Mouse (Mus musculus) right cerebral cortex, postnatal 25 days (tissue): ENCODE measurements around the gene Hspd1.
"Not testable (repeated sequence)": the region's sequence is repeated elsewhere in the genome, so short reads cannot be mapped to it uniquely, and the experiment has no call there.

Source experiments
- DNase-seq: peaks from one replicate; pipeline ENCODE4 v3.0.0; 2022

Gene Hspd1

GRCm38 (mm10) chr1:55086868-55087400, 1.1 kb downstream of the Hspd1 start:
- no peak for DNase-seq

GRCm38 (mm10) chr1:55085781-55086366, 2.2 kb downstream of the Hspd1 start:
- no peak for DNase-seq

- DNase-seq: no peak
These were observed 5.9 kb downstream of the Hspd1 start for GRCm38 (mm10) chr1:55082106-55082505.

DNA sequence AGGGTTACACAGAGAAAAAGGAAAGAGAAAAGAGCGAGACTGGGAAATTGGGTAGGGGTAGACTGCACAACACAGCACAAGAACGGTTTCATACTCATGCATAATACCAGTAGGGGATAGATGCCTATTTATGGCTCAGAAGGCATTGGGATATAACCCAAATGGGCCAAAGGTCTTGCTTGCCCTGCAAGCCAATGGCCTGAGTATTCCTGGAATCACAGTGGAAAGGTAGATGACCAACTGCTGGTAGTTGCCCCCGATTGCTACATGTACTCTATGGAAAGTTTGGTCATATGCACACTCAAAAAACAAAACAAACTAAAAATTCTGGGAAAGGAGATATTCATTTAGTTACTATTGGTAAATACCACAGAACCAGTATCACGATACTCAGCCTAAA, 8.4 kb downstream of the Hspd1 start:
- DNase-seq: no peak

- DNase-seq: no peak
These were observed 11.1 kb downstream of the Hspd1 start for GRCm38 (mm10) chr1:55076849-55077516.

DNA sequence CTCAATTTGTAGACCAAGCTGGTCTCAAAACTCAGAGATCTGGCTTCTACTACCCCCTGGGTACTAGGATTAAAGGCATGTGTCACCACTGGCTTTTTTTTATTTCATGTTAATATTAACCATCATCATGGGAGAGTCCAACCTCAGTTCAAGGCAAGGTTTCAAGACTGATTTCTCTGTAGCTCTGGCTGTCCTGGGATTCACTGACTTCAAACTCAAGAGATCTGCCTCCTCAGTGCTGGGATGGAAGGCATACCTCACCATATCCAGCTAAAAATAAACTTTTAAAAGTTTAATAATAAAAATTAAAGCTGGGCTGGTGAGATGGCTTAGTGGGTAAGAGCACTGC, 11.7 kb downstream of the Hspd1 start:
- DNase-seq: no peak

DNA sequence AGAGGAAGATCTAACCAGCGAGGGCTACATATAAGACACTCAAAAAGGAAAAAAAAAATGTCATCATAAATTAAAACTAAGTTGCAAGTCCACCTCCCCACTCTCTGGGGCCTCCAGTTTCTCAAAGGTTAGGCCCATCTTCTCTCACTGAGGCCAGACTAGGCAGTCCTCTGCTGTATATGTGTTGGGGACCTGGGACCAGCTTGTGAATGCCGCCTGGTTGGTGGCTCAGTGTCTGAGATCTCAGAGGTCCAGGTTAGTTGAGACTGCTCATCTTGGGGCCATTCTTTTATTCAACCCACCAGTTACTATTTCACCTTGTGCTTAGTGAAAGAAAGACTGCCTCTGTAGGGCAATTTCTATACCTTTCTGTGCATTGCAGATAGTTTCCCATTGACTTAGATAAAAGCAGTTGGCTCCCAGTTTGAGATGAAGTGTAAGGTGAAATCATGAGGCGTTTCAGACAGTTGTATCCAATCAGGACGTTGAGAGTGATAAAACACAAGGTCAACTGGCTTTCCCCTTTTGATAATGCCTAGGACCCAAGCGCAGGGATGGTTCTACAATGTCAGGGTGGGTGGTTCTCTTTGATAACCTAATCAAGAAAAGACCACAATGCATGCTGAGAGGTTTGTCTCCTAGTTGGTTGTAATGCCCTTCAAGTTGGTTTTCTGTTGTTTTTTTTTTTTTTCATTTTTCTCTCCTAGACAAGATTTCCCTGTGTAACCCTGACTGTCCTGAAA, 12.2 kb downstream of the Hspd1 start:
- no peak for DNase-seq

- DNase-seq: no peak
These were observed 13.3 kb downstream of the Hspd1 start for GRCm38 (mm10) chr1:55074757-55075156.

- DNase-seq: not testable (repeated sequence)
These were observed 15.7 kb downstream of the Hspd1 start for GRCm38 (mm10) chr1:55072328-55072727.

DNA sequence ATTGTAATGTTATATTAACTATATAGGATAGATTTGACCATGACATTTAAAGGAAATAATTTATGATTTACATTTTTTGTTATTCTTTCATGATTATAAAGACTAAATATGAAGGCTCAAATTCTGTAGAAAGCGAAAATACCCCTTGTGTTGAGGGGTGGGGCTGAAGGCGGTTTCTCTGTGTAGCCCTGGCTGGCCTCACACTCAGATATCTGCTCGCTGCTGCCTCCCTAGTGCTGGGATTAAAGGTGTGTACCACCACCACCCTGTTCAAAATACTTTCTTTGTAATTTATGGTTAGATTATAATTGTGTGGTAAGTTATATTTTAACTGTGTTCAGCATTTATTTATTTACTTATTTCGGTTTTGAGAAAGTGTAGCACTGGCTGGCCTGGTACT, 26.3 kb downstream of the Hspd1 start:
- DNase-seq: no peak

DNA sequence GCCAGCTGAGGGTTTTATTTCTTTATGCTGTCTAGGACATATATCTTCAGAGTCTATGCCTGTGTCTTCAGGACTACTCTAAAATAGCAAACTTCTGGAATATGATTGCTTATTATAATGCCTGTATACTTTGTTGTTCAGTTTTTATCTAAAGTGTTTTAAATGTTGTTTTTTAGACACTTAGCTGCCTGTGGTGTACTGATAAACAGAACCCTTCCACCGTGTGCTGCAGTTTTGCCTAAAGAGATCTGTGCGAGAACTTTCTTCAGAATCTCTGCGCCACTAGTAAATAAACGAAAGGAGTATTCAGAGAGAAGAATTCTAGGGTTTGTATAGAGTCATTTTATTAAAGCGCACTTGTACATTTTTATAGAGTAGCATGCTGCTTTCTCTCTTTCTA, 26.9 kb downstream of the Hspd1 start:
- DNase-seq: no peak

GRCm38 (mm10) chr1:55058383-55058782, 29.7 kb downstream of the Hspd1 start:
- DNase-seq: not testable (repeated sequence)

DNA sequence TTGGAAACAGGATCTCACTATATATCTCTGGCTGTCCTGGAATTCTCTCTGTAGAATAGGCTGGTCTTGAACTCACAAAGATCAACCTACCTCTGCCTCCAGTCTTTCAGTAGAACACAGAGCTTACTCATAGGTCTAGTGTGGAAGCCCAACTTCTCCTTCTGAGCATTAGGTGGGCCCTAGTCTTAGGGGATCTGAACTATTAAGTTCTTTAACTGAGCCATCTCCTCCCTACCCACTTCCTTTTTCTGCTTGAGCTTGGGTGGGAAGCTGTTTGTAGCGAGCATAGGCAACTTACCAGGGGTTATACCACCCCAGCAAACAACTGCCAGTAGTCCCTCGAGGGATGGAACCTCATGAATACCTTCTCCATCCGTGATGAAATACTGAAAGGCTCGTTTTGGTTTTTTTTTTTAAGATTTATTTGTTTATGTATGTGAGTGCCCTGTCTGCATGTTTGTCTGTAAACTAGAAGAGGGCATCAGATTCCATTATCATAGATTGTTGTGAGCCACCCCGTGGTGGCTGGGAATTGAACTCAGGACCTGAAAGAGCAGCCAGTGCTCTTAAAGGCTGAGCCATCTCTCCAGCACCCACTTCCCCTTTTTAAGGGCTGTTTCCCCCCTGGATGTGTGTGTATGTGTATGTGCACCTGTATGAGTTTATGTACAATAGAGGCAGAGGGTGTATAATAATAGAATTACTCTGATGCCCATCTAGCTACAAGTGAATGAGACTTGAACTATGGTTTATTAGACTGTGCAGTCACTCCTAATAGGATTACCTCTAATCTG, 32.5 kb downstream of the Hspd1 start:
- no peak for DNase-seq

DNA sequence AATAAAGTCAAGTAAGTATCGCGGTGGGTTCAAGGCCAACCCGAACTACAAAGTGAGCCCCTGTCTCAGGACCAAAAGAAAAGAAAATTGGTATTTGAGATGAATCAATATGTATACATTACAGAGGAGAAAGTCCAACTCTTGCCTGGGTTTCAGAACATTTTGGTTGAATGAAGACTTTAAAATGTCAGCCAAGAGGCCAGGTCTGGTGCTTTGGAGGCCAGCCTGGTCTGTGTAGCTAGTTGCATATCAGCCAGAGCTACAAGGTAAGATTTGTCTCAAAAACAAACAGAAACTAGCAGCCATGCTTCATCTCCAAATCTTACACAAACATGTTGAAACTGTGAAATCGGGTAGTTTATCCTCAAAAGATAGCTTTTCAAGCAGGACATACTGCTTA, 34.4 kb downstream of the Hspd1 start:
- no peak for DNase-seq

- no peak for DNase-seq
These were observed 35.0 kb downstream of the Hspd1 start for GRCm38 (mm10) chr1:55053005-55053404.

DNA sequence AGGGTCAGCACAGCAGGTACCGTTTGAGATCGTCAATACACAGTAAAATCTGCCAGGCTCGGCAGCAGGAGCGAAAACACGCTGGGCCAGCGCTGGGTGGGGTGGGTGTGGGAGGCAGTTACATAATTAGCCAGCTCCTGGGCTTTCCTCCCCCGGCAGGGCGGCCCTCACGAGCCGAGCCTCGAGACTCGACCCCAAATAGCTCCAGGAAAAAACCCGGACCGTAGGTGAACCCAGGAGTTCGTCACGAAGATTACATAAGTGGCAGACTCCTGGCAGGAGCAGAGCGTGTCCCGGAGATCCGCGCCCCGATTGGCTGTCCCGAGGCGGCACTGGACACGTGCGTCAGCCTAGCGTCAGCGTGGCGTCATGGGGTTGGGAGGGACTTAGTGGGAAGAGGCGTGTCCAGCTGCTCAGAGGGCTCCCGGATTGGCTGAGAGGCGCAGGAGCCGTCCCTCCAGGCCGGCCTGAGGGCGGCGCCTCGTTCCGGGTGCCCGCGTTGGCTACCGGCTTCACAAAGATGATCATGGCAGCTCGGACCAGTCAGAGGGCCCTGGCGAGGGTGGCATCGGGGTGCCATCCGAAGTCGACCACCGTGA, 35.6 kb downstream of the Hspd1 start, which contains the start of gene Coq10b:
Gene Coq10b, plus strand, starts transcription at position 416 of the 599 bp plus-strand sequence.
- peak; percentile 99 for DNase-seq

DNA sequence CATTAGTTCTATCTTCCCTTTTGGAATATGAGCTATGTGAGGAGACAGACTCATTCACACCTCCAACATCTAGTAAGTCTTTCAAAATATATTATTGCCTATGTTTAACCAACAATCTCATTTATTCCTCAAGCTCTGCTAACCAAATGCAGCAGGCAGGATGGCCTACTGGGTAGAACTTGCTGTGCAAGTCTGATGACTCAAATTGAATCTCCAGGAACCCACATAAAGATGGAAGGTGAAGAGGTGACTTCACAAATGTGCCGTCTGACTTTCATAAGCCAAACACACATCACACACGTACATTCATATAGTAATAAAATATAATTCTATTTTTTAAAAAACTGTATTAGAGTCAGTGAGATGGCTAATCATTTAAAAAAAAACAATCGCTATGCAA, 36.4 kb downstream of the Hspd1 start:
- no peak for DNase-seq

GRCm38 (mm10) chr1:55048841-55049587, 39.0 kb downstream of the Hspd1 start:
- DNase-seq: no peak

- no peak for DNase-seq
These were observed 44.9 kb downstream of the Hspd1 start for GRCm38 (mm10) chr1:55043164-55043563.

GRCm38 (mm10) chr1:55042246-55042645, 45.8 kb downstream of the Hspd1 start:
- no peak for DNase-seq

DNA sequence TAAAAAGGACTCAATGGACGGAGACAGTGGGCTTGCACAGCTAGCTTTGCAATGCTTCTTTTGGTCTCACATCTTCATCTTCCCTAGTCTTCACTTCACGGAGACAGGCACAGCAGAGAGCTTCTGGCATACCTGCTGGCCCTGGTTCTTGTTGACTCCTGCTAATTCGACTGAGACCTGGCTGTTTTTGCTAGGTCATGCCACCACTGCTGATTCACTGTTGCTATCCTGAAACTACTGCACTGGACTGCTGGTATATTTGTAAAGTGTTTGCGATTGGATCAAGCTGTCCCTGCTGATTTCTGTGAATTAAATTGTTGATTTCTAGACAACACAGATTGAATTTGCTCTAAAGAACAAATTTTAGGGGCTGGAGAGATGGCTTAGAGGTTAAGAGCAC, 46.4 kb downstream of the Hspd1 start:
- DNase-seq: no peak

- no peak for DNase-seq
These were observed 48.1 kb downstream of the Hspd1 start for GRCm38 (mm10) chr1:55039944-55040343.
